Comparison of ENCODE assay signal across 10 mouse cellular contexts in the genomic region with DNA sequence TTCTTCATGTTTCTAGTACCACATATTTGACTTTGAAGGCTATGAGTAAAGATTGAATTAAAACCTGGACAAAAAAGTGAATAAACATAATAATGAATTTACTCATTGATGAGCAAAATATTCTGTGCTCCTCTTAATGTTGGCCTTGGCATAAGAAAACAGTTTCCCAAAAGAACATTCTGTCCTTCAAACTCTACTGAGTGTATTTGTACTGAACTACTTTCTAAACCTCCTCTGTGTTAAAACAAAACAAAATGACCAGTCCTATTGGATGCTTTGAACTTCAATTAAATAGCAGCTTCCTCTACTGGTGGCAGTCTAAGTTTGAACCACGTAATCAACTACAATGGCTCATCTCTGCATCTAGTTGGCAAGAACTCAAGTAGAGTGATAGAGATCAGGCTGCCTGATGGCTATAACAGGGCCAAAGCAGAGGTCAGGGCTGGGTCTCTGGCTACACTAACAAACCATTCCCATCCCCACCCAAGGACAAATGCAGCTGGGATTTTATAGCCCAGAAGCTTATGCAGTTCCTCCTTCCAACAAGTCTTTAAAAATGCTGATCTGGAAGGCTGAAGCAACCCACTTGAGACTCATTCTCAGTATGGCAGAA.
DNase-seq lines count a peak whose midpoint lies in the region; ATAC-seq lines count a peak whose summit lies in the region.
"Had no signal": no experiment of that assay in that cellular context is flagged by ENCODE, and none has a peak within 500 bp of the region (broad histone marks: within the 10 kb centered on the region; RNA-seq: fewer than 3 reads in every experiment).

No protein-coding gene starts in this region.

- DNase-seq in adrenal gland, adult 2 months = peak; percentile 41
- DNase-seq in adrenal gland, adult 8-10 months = no peak
- peak; percentile 1 to 11 for DNase-seq in spleen, postnatal 36 days (ENCODE audit: low spot score in 2 of 2)
- no peak for DNase-seq in spleen, postnatal 14 days (ENCODE audit: low spot score in 2 of 2)
- DNase-seq in heart, postnatal 4 days = peak; percentile 29
- peak; percentile 49 for DNase-seq in lung, postnatal 36 days
- DNase-seq in embryo, embryonic 9.5 days (ENCODE audit: extremely low spot score) = no peak
- DNase-seq: cerebellum, postnatal 10 days; right cerebral cortex, postnatal 4 days had no signal

- no peak for ATAC-seq in erythroid progenitor cell, adult 5-6 weeks (replicated peaks; ENCODE audit: low FRiP score, poor library complexity, severe bottlenecking)

Comparison
In these comparisons a context has a peak if more than half of its experiments do, and no peak if none do; other contexts are left out.
1. DNase-seq: peak in adrenal gland, adult 2 months (single experiment), spleen, postnatal 36 days (2 of 2), heart, postnatal 4 days (single experiment) and lung, postnatal 36 days (single experiment); none in adrenal gland, adult 8-10 months (single experiment), spleen, postnatal 14 days (0 of 2) and embryo, embryonic 9.5 days (single experiment).